Mouse (Mus musculus): ENCODE results near the gene Prss54. TPM values are rescaled to one million over a fixed set of nuclear protein-coding genes. Genes with fewer than 3 reads are reported as not detected.
A peak's percentile ranks its signal among the peaks of the same experiment; 100 is the strongest.

Gene Prss54
- total RNA-seq, 1 experiment from 2014 or later, result not detected

- no peak for ATAC-seq (replicated peaks; ENCODE audit: low read depth, poor library complexity, severe bottlenecking)
Measured at GRCm38 (mm10) chr8:95555963-95556362, 20.2 kb downstream of the Prss54 start.

GRCm38 (mm10) chr8:95551577-95551976 lies 24.6 kb downstream of the Prss54 start:
- no peak for ATAC-seq (replicated peaks; ENCODE audit: low read depth, poor library complexity, severe bottlenecking)

GRCm38 (mm10) chr8:95549871-95550829 lies 26.0 kb downstream of the Prss54 start:
- ATAC-seq (replicated peaks; ENCODE audit: low read depth, poor library complexity, severe bottlenecking), result no peak

GRCm38 (mm10) chr8:95547931-95548330 lies 28.2 kb downstream of the Prss54 start:
- ATAC-seq (replicated peaks; ENCODE audit: low read depth, poor library complexity, severe bottlenecking), result no peak

- no peak for ATAC-seq (replicated peaks; ENCODE audit: low read depth, poor library complexity, severe bottlenecking)
Measured at GRCm38 (mm10) chr8:95546986-95547385, 29.2 kb downstream of the Prss54 start.

- no peak for ATAC-seq (replicated peaks; ENCODE audit: low read depth, poor library complexity, severe bottlenecking)
Measured at GRCm38 (mm10) chr8:95545815-95546214, 30.3 kb downstream of the Prss54 start.

- ATAC-seq (replicated peaks; ENCODE audit: low read depth, poor library complexity, severe bottlenecking), result no peak
Measured at GRCm38 (mm10) chr8:95543065-95543464, 33.1 kb downstream of the Prss54 start.

GRCm38 (mm10) chr8:95542191-95542590 lies 33.9 kb downstream of the Prss54 start:
- ATAC-seq (replicated peaks; ENCODE audit: low read depth, poor library complexity, severe bottlenecking), result no peak

GRCm38 (mm10) chr8:95539487-95539886 lies 36.7 kb downstream of the Prss54 start:
- no peak for ATAC-seq (replicated peaks; ENCODE audit: low read depth, poor library complexity, severe bottlenecking)

- peak; percentile 93 for ATAC-seq (replicated peaks; ENCODE audit: low read depth, poor library complexity, severe bottlenecking)
Measured at GRCm38 (mm10) chr8:95533584-95534387, 42.4 kb downstream of the Prss54 start, which contains the start of gene Ccdc113. TSS of gene Ccdc113 (plus strand) at chr8:95534085.

GRCm38 (mm10) chr8:95532206-95532605 lies 43.9 kb downstream of the Prss54 start:
- ATAC-seq (replicated peaks; ENCODE audit: low read depth, poor library complexity, severe bottlenecking), result no peak

- no peak for ATAC-seq (replicated peaks; ENCODE audit: low read depth, poor library complexity, severe bottlenecking)
Measured at GRCm38 (mm10) chr8:95528750-95529310, 47.3 kb downstream of the Prss54 start.

GRCm38 (mm10) chr8:95528194-95528593 lies 47.9 kb downstream of the Prss54 start:
- no peak for ATAC-seq (replicated peaks; ENCODE audit: low read depth, poor library complexity, severe bottlenecking)

GRCm38 (mm10) chr8:95523991-95524390 lies 52.1 kb downstream of the Prss54 start:
- ATAC-seq (replicated peaks; ENCODE audit: low read depth, poor library complexity, severe bottlenecking), result no peak

GRCm38 (mm10) chr8:95516928-95517327 lies 59.2 kb downstream of the Prss54 start:
- no peak for ATAC-seq (replicated peaks; ENCODE audit: low read depth, poor library complexity, severe bottlenecking)

- ATAC-seq (replicated peaks; ENCODE audit: low read depth, poor library complexity, severe bottlenecking), result no peak
Measured at GRCm38 (mm10) chr8:95513219-95513618, 62.9 kb downstream of the Prss54 start.

GRCm38 (mm10) chr8:95512257-95512656 lies 63.9 kb downstream of the Prss54 start:
- ATAC-seq (replicated peaks; ENCODE audit: low read depth, poor library complexity, severe bottlenecking), result no peak

Measured in common myeloid progenitor, adult 5-6 weeks (primary cell).